Mouse (Mus musculus): ENCODE results near the gene Vwa8.

Gene Vwa8

GRCm38 (mm10) chr14:78848941-78849911 is at the start of gene Vwa8:
Vwa8 (plus strand) TSS chr14:78849052.
- peak; percentile 57 for DNase-seq (ENCODE audit: low spot score)

- no peak for DNase-seq (ENCODE audit: low spot score)
These were observed 46.5 kb upstream of the Vwa8 start for GRCm38 (mm10) chr14:78802378-78802777.

GRCm38 (mm10) chr14:78803924-78804323 is 44.9 kb upstream of the Vwa8 start:
- no peak for DNase-seq (ENCODE audit: low spot score)

GRCm38 (mm10) chr14:78812896-78813295 is 36.0 kb upstream of the Vwa8 start:
- DNase-seq (ENCODE audit: low spot score): no peak

GRCm38 (mm10) chr14:78816411-78816810 is 32.4 kb upstream of the Vwa8 start:
- no peak for DNase-seq (ENCODE audit: low spot score)

GRCm38 (mm10) chr14:78817651-78818050 is 31.2 kb upstream of the Vwa8 start:
- DNase-seq (ENCODE audit: low spot score): no peak

- no peak for DNase-seq (ENCODE audit: low spot score)
These were observed 30.4 kb upstream of the Vwa8 start for GRCm38 (mm10) chr14:78818406-78818805.

- no peak for DNase-seq (ENCODE audit: low spot score)
These were observed 24.8 kb upstream of the Vwa8 start for GRCm38 (mm10) chr14:78824013-78824412.

- no peak for DNase-seq (ENCODE audit: low spot score)
These were observed 24.3 kb upstream of the Vwa8 start for GRCm38 (mm10) chr14:78824507-78824906.

- DNase-seq (ENCODE audit: low spot score): no peak
These were observed 17.7 kb upstream of the Vwa8 start for GRCm38 (mm10) chr14:78831158-78831557.

GRCm38 (mm10) chr14:78847948-78848347 is 904 bp upstream of the Vwa8 start:
- no peak for DNase-seq (ENCODE audit: low spot score)

GRCm38 (mm10) chr14:78848477-78848876 is 375 bp upstream of the Vwa8 start:
- DNase-seq (ENCODE audit: low spot score): no peak

- DNase-seq (ENCODE audit: low spot score): no peak
These were observed 1.2 kb downstream of the Vwa8 start for GRCm38 (mm10) chr14:78849961-78850578.

GRCm38 (mm10) chr14:78850666-78851065 is 1.8 kb downstream of the Vwa8 start:
- no peak for DNase-seq (ENCODE audit: low spot score)

- DNase-seq (ENCODE audit: low spot score): no peak
These were observed 2.5 kb downstream of the Vwa8 start for GRCm38 (mm10) chr14:78851366-78851765.

- no peak for DNase-seq (ENCODE audit: low spot score)
These were observed 3.8 kb downstream of the Vwa8 start for GRCm38 (mm10) chr14:78852401-78853246.

- no peak for DNase-seq (ENCODE audit: low spot score)
These were observed 12.3 kb downstream of the Vwa8 start for GRCm38 (mm10) chr14:78861156-78861555.

- no peak for DNase-seq (ENCODE audit: low spot score)
These were observed 21.2 kb downstream of the Vwa8 start for GRCm38 (mm10) chr14:78870036-78870435.

GRCm38 (mm10) chr14:78877176-78877575 is 28.3 kb downstream of the Vwa8 start:
- peak; percentile 29 for DNase-seq (ENCODE audit: low spot score)

- no peak for DNase-seq (ENCODE audit: low spot score)
These were observed 29.7 kb downstream of the Vwa8 start for GRCm38 (mm10) chr14:78878402-78879045.

- no peak for DNase-seq (ENCODE audit: low spot score)
These were observed 32.0 kb downstream of the Vwa8 start for GRCm38 (mm10) chr14:78880879-78881278.

- no peak for DNase-seq (ENCODE audit: low spot score)
These were observed 32.7 kb downstream of the Vwa8 start for GRCm38 (mm10) chr14:78881563-78881962.
